Mouse (Mus musculus) granulocyte monocyte progenitor cell, adult 5-6 weeks (primary cell): ENCODE measurements around the gene Sdhc. TPM values are rescaled to one million over a fixed set of nuclear protein-coding genes. Genes with fewer than 3 reads are reported as not detected.

Experiments
- ATAC-seq: replicated peaks from 2 replicates; pipeline ENCODE4 v1.8.0; 2016; ENCODE audit warnings: mild to moderate bottlenecking, moderate TSS enrichment, inconsistent platforms; ENCODE audit not compliant: poor library complexity, severe bottlenecking
- total RNA-seq, 2 experiments: library from RNA; stranded (forward) in 1 of 2; stranded (reverse) in 1 of 2; fragments of 200-712, 200-1000 nt in 1 of 2; fragments of >200 nt in 1 of 2; fragmentation: Nextera tagmentation in 1 of 2; gene quantifications; 2 replicates each; pipeline ENCODE4 v1.2.3; 2014 to 2017

Gene Sdhc
- total RNA-seq (2014; fragmentation: Nextera tagmentation) (119 and 151 TPM in 2 replicates), total RNA-seq (2017) (110 and 112 TPM in 2 replicates)

DNA sequence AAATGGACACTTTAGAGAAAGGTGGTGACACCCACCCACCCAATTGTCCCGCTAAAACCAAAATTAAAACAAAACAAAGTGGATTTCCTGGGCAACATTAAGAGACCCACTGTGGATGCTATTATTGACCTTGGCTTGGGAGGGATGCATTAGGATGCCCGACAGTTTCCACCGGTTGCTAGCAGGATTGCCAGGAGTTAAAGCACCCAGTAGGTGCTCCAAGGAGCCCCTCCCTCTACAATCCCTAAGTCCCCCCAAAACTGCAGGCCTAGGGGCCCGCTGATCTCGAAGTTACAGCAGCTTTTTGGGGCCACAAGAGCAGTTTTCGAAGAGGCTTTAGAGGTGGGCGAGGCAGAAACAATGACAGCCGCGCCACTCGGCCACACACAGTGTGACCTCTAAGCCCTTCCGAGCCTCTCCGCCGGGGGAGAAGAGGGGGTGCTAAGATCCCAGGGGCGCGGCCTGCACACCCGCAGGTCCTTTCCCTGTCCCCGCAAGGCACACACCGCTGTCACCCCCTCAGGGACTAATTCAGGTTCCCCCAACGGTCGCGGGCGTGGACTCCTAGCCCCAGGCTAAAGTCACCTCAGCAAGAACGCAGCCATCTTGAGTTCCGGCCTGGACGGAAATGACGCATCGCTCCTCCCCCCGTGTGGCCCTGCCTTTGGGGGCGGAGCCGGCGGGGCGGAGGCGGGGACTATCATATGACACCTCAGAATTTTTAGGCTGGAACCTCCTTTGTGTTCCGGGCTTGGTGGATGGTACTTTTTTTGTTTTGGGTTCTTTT is at the start of gene Sdhc, which contains the start of gene Mpz:
Gene Sdhc (minus strand): TSS at position 630 of the 787 bp plus-strand sequence.
Gene Mpz (plus strand): TSS at position 738 of the 787 bp plus-strand sequence.
- peak; percentile 99 for ATAC-seq

DNA sequence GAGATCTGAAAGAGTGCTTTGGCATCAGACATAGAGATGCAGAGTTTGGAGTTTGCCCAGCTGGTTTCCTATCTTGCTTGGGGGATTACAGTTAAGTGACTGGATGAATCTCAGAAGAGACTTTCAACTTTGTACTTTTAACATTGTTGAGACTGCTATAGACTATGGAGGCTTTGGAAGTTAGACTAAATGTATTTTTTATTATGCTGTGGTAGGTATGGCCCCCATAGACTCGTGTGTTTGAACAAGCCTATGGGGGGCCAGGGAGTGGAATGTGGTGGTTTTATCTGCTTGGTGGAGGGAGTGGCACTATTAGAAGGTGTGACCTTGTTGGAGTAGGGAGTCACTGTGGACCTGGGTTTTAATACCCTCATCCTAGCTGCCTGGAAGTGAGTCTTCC is 49.1 kb upstream of the Sdhc start:
- ATAC-seq: no peak

DNA sequence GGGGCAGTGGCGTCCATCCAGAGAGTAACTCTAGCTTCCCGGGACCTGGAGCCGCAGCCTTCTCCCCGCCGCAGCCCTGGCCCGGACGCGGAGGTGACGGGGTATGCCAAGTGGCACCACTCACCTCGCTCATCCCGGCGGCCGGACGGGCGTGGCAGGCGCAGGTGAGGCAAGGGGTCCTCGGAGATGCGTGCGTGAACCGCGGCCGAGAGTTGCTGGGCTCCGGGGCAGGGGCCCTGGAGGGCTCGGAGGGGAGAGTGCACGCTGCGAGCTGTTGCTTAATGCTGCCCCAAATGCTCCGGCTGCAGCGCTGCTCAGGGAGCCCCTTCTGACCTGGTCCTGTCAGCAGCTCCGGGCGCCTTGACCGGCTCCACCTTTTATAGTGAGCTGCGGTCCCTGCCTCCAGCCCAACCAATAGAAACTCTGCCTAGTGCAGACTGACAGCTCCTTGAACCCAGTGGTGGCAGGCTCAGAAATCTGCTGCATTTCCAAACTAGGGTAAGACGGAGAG is 45.5 kb upstream of the Sdhc start, which contains the start of gene Pcp4l1:
Gene Pcp4l1 (minus strand): TSS at position 382 of the 511 bp plus-strand sequence.
- ATAC-seq: peak; percentile 95

DNA sequence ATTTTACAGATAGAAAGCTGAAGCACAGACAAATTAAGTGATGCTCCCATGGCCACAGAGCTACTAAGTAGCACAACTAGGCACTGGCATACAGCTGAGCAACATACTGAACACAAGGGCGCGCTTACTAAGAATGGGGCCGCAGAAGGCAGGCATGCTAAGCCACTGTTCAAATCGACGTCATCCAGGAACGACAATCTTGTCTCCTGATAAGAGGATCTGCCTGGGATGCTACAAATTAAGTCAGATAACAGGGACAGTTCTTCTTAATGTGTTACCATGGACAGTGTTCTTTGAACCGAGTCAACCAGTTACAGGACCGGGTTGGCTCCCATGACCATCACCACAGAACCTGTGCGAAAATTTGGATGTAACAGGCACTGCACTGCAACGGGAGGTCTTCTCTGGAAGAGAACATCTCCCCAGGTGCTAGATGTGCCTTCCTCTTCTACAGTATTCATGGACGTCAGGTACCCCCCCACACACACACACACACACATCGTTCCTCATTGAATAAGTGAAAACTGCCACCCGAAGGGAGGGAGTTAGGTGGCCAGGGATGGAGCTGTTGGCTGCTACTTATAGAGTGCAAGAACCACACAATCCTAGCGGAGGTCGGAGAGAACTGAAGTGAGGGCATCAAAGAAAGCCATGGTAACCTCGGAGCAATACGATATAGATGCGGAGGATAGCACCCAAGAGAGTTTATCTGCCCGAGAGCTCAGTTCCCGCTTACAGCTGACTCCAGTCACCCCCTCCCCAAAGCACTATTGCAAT is 44.8 kb upstream of the Sdhc start:
- peak; percentile 12; the same call in 1 of the 2 replicates for ATAC-seq

DNA sequence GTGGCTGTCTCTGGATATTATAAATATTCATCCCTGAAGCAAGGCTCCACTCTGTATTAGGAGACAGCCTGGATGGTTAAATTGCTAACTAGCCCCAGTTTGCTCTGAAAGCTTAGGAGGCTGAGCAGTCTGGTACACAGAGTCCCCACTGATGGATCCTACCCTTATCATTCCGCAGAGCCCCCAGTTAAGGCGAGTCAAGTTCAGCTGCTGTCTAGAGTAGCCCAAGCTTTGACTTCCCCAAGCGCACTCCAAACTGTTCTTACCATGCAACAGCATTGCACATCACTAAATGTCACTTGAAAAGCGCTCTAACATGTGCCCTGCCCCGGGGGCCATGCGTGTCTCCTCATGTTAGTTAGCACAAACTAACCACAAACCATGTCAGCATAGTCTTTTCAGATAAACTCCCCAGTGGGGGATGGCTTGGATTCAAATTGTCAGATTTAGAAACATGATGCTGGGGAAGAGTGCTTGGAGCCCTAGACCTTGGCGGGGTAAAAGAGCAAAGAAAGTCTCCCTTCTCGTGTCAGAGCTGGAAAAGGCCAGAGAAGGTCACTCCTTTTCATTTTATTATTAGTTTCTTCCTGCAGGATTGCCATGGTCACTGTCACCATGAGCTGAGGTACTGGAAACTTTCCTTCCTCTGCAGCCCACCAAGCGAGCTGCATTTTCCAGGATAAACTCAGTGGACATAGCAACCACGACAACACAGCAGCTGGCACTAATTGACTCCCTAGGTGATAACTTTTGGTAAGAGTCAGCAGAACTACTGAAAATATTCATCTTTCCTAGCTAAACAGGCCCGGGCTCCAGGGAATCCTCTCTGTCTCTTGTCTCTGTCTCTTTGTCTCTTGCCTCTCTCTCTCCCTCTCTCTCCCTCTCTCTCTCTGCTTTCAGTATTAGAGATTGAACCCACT is 43.8 kb upstream of the Sdhc start:
- no peak for ATAC-seq

DNA sequence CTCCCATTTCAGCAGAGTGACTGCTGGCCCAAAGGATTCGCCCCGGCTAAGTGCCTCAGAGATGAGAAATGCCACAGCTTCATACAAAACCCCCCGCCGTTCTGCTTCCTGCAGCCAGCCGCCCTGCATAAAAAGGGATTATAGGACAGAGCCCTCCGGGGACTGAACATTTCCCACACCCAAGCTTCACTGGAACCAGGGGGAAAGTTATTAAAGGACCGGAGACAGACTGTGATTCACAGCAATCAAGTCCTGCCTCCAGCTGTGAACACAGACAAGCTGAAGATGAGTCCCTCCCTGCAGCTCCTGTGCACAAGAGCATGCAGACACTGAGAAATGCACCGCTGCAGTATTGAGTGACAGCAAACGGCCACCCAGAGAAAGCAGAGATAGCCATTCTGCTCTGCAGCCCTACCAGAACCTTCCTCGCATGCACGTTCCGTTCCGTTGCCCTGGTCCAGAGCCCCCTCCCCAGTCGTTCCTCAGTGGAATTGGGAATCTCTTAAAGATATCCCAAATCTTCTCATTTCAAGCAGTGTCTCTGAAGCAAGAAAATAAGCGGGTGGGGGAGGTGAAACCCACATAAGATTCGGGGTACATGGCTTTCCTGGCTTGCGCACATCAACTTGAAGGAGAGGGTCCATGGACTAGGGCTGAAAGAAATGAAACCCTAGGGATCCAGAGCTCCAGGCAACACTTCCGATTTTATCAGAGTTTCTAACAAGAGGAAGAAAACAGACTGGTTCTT is 42.9 kb upstream of the Sdhc start:
- ATAC-seq: no peak

DNA sequence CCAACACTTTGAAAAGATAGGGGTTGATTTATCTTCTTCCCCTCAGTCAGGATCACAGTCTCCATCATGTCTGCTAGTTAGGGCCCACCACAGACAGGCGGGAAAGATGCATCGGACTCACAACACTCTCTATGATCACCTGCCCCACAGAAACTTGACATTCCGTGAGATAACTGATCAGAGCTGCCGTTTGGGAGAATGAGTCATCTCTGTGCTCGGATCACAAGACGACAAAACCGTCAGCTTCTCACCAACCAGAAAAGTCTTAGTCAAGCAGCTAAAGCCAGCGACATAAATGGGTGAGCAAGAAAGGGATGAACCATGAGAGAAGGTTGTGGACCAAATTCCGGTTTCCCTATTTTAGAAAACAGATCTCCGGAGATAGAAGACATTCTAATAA is 41.9 kb upstream of the Sdhc start:
- ATAC-seq: no peak

DNA sequence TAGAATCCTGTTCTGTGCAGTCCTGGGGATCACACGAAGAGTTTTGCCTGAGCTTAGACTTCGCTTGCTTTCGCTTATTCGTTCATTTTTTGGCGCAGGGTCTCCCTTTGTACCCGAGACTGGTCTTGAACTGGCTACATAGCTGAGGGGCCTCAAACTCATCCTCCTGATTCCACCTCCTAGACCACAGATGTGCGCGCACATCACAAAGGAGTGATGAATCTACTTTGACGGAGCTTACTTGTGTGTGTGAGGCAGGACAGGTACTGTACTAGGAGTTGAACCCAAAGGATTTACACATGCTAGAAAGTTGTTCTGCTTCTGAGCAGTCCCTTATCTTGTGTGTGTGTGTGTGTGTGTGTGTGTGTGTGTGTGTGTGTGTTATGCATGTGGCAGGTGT is 40.4 kb upstream of the Sdhc start:
- no peak for ATAC-seq

DNA sequence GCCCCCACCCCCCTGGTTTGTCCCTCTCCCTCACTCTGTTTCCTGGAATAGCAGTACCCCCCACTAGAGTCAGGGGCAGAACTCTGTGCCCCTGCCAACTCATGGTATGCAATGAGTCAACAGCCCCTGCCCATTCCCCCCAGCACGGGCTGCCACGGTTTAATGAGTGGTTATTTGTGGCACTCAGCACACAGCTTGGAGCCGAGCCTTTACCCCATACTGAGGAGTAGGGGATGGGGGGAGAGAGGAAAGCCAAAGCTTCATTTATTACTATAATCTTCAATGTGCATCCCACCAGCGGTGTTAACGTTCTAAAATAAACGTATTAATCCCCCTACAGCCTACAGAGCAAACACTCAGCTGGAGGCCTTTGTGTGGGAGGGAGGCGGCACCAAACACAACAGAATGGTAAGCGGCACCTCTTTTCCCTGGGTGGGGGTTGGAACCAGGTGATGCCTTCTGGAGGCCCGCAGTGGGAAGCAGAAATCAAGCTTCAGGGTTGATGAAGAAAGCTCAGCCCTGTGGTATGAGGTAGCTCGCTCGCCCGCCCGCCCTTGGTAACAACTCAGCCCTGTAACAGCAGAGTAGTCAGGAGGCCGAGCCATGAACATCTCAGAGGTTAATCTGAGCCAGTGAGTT is 39.2 kb upstream of the Sdhc start:
- ATAC-seq: no peak

DNA sequence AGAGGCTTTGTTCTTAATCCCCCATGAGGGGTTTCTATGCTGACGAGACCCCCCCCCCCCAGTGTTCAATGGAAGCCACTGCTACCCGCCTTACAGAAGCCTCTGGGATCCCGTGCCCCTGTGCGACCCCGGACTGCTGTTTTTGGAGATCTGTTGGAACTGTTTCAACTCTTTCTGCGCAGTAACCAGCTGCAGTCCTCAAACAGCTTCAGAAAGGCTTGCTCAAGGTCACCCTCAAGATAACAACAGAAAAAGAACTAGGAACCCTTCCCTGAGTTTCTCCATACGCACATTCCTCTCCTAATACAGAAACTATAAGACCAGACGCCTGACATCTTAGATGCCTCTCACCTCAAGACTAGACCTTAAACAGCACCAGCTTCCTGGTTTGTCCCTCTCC is 38.6 kb upstream of the Sdhc start:
- ATAC-seq: no peak

DNA sequence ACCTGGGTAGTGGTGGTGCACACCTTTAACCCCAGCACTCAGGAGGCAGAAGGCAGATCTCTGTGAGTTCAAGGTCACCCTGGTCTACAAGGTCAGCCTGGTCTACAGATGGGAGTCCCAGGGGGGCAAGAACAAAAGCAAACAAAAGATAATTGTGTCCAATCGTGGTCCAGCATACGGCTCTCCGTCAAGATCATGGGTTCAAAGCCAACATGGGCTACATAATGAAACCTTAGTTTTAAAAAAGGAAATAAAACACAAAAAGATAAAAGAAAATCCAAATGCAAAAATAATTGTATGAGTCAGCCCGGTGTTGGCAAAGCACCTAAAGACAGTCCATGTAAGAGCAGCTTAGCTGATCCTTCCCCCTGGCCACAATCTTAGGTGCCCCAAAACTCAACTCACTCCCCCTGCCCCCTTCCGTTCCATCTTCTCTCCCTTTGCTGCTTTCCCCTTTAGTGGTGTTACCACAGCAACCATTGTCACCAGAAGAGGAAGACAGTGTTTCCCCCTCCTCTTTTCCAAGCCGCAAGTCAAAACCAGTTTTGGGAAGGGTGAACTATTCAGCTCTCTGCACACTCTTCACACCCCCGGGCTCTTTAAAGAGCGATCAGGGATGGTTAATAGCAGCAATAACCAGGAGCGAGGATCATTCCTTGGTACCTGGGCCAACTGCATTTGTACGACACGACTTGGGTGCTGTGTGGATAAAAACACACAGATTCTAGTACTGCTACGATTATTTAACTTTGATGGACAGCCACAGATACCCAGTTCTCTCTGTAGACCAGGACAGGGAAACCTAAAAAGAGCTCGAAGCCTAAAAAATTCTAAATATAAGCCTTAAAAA is 37.7 kb upstream of the Sdhc start:
- peak; percentile 65 for ATAC-seq

DNA sequence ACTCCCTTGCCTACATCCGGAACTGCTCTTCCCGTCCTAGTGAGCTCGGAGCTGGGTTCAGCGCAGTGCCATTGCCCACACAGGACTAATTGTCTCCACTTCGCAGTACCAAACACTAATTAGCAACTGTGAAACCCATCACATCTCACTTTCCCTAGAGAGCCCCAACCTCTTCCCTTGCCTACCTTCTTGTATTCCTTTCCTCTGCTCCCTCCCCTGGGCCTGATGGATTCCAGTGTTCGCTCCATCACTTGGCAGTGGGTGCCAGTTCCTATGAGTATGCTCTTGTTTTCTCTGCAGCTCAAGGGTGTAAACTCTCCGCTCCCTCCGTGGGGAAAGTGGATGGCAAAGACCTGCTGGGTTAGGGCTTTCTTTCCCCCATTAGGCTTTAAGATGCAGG is 35.3 kb upstream of the Sdhc start:
- ATAC-seq: no peak

DNA sequence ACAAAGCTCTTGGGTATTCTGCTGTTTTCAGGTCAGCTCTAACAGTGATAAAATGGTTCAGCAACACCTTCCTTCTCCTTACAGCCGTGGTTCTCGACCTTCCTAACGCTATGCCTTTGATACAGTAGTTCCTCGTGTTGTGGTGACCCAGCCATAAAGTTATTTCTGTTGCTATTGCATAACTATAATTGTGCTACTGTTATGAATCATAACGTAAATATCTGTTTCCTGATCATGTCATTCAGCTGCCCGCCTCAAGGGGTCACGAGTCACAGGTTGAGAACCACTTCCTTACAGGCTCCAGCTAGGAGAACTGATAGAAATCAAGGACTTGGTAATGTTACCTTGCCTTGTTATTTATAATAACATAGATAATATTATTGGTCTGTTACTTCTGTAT is 33.9 kb upstream of the Sdhc start:
- peak; percentile 86 for ATAC-seq

DNA sequence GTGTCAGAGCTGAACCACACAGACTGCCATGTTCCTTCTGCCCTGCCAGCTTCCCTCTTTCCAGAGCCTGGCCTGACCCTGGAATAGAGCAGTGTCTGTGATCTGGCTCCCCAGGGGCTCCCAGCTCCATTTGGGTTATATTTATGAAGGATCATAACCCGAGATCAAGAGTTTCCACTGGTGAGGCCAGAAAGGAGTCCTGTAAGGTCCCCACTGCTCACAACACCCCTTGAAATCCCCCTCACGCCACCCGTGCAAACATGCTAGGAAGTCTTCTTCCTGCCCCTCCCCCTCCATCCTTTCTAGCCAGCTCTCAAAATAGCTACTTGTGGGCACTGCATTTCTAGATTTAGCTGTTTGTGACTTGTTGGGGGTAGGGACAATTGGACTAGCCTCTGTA is 33.2 kb upstream of the Sdhc start:
- no peak for ATAC-seq

DNA sequence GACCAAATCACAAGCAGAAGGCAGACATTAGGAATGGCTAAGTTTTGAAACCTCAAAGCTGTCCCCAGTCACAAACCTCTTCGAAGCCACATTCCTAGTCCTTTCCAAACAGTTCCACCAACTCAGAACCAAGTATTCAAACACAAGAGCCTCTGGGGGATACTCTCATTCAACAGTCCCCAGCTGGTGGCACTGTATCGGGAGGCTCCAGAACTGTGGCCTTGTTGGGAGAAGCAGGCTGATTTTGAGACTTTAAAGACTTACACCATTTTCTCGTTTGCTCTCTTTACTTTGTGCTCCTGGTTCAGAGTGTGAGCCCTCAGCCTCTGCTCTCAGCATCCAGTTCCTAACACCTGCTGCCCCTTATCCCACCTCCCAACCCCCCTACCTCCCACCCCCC is 32.6 kb upstream of the Sdhc start:
- ATAC-seq: no peak

DNA sequence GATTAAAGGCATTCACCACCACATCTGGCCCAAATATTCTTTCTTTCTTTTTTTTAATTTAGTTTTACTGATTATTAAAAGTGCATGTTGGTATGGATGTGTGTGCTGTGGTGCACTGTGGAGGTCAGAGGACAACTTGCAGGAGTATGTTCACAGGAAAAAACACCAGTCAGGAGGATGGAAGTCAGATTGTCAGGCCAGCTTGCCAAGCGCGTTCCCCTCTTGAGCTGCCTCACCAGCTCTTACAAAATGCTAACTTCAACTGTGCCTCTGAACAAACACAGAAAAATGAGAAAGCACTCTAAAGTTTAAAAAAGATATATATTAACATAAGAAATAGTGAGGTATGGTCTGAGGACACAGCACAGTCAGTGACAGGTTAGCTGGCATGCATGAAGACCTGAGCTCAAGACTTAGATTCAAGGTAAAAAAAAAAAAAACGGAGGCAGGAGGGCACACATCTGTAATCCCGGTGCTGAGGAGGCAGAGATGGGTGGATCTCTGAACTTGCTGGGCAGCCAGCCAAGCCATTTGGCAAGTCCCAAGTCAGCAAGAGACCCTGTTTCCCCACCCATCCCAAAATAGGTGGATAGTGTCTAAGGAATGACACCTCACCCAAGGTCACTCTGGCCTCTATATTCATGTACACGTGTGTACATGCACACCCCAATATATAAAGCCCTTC is 29.2 kb upstream of the Sdhc start:
- no peak for ATAC-seq

DNA sequence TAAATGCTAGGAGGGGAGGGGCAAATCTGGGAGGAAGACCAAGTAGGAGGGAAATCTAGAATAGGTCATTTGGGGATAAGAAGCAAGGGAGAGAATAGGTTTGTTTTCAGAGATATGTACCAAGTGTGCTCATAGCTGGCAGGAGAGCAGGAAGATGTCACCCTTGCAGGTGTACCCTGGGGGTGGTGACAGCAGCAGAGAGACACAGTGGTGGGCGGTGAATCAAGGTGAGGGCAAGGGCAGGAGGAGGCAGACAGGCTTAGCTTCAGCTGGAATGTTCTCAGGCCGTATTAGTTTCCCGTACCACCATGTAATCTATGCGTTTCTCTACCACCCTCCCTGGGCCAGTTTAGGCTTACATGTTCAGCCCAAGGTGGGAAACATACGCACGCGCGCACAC is 22.4 kb upstream of the Sdhc start:
- no peak for ATAC-seq

DNA sequence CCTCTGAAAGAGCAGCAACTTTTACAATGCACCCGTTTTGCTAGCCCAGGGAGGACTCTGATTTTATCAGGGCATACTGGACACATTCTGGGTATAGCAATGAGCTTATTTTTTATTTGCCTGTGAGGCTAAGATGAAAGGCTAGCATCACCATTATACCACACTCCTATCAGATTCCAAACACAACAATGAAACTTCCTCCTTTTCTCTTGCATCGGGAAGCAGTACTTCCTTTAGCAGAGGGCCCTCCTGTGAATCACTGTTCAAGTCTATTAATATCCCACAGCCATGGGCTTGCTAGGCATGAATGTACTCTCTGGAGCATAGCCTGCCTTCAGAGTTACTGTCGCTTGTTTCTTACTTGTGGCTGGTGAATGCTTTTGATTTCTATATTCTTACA is 20.7 kb upstream of the Sdhc start:
- ATAC-seq: peak; percentile 84
